Mouse (Mus musculus): ENCODE results near the gene Ccdc150.
A peak's percentile ranks its signal among the peaks of the same experiment; 100 is the strongest.

Ccdc150 gene

DNA sequence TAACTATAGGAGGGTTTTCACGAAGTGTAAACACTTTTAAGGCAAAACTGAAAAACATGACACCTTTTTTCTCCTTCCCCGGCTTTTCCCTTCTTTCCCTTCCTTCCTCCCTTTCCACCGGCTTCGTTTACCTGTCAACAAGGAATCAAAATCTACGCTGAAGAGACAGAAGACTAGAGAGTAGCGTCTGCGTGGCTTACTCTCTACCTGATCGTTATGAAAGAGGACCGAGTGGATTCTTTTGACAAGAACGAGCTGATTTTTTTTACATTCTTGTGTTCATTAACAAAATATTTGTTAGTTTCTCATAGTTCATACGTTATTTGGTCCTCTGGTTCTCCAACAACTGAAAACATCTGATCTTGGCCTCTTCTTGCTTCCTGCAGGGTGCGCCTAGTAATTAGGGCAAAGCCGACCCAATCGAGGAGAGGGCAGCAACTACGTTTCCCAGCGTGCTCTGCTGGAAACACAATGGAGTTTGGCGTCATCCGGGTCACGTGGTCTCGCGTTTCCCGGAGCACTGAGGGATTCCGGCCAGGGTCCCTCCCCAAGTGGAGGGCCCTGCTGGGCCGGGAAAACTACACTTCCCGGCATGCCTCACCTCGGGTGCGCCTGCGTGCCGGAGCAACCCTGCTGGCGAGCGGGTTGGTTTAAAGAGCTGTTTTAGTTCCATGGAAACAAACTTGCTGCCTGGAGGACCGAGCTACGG lies at the start of gene Ccdc150:
Gene Ccdc150 (plus strand): TSS at position 526 of the 709 bp plus-strand sequence.
- DNase-seq = peak; percentile 98

DNA sequence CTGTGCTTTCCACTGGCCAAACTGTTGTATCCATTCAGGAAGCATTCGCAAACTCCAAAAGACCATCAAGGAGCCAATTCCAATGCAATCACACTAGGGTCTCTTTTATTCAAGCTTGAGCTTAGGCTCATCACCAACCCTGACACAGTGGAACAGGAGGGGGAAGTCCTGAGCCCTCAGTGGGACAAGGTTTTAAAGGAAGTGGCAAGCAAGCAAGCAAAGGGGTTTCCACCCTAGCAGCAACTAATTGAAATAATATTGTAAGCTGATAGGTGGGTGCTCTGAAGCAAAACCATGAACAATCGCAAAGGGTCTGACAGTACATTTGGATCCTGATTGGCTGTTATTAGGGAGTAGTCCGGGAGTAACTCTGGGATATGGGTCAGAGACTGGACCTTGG lies 30.2 kb upstream of the Ccdc150 start:
- no peak for DNase-seq

DNA sequence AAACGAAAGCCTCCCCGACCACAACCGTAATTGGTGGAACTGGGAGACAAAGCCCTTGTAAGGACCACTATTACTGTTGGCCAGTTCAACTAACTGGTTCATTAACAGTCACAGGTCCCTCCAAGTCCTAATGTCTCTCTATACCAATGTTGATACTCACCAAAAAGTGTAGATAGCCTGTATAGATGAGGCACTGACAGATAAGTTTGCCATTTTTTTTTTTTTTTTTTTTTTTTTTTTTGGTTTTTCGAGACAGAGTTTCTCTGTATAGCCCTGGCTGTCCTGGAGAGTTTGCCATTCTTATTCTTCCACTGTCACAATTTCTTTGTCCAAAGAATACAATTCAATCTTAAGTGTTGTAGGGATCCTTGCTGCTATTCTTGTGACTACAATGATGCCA lies 7.8 kb upstream of the Ccdc150 start:
- no peak for DNase-seq

GRCm38 (mm10) chr1:54275552-54275951 lies 25.1 kb downstream of the Ccdc150 start:
- DNase-seq = no peak

DNA sequence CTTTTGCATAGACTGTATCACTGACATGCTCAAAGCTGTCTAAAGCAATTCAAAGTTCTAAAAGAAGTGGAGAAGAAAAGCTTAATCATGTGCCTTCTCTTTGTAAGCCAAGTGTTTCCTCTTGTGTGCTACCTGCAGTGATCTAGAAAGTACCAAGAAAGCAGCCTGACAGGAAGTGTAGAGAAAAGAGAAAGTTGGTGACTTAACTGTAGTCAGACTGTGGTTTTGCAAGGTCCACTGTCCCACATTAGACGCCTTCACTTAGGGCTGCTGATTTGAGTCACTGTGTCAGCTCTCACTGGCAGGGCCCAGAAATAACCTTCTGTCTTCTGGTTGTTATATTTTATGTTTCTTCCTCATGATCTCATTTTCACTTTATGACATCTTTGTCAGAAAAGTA lies 29.1 kb downstream of the Ccdc150 start:
- DNase-seq = no peak

DNA sequence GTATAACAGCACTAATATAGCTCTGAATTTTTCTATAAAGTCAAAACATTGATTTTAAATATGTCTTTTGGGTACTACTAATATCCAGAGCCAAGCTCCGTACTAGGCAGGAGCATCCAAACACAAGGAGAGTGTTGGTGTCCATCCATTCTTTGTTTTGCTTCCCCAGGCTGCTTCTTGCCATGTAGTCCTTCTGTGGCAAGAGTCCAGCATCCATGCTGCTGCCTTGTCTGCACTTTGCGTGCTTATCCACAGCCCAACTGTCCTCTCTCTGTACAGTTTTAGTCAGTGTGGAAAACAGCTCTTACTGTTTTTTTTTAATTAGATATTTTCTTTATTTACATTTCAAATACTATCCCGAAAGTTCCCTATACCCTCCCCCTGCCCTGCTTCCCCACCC lies 30.2 kb downstream of the Ccdc150 start:
- DNase-seq = no peak

GRCm38 (mm10) chr1:54306404-54306803 lies 55.9 kb downstream of the Ccdc150 start:
- peak; percentile 75 for DNase-seq

- no peak for DNase-seq
Observed at GRCm38 (mm10) chr1:54326647-54327046, 76.2 kb downstream of the Ccdc150 start.

DNA sequence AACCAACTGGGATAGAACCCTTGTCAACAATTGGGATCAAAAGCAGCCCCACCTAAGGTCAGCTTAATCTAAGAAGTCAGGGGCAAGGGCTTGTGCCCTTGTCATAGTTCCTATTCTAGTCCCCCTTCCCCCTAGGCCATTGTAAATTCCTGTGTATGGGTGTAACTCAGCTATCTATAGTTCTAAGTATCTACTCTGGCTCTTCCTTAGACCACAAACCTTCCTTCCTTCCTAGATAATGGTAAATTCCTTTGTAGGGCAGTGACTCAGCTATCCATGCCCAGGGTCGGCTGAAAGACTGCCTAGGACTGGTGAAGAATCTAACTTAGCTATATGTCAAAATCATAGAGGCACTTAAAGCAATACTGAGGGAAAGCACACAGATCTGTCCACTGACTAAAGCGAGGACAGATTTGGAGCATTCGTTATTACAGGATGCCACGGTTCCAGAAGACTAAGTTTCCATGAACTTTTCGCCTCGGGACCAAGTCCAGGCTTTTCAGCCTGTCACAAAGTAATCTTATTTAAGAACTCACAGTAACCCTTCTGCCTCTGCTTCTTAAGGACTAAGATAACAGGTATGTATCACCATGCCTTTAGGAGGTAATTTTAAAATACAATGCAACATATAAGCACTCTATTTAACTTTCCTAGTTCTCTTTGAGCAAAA lies 77.5 kb downstream of the Ccdc150 start:
- DNase-seq = peak; percentile 56

DNA sequence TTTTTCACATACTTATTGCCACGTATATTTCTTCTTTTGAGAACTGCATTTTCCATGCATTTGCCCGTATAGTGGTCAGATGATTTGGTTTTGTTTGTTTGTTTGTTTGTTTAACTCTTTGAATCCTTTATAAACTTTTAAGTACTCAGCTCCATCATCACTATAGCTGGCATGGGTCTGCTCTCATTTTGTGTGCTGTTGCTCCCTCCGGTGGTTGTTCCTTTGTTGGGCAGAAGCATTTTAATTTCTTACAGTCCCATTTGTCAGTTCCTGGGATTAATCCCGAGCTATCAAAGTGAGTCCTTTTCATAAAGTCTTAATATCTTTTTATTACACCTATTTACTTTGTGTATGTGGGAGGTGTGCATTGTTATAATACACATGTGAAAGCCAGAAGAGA lies 82.5 kb downstream of the Ccdc150 start:
- peak; percentile 60 for DNase-seq

GRCm38 (mm10) chr1:54354786-54355185 lies 104.3 kb downstream of the Ccdc150 start:
- DNase-seq = peak; percentile 73

GRCm38 (mm10) chr1:54355485-54355884 lies 105.0 kb downstream of the Ccdc150 start:
- no peak for DNase-seq

DNA sequence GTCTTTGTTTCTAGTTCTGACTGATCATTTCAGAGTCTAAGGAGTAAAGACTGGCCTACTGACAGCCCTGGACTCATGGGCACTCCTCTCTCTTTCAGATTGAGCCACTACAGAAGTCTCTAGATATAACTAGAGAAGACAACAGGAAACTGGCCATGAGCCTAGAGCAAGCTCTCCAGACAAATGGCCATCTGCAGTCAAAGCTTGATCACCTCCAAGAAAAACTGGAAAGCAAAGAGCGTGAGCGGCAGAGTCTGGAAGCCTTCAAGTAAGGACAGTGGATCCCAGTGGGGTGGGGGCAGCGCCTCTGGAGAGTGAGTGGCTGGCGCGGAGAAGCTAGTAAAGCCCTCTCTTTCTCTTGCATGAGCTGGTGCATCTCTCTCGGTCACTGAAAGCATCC lies 106.1 kb downstream of the Ccdc150 start:
- DNase-seq = no peak

DNA sequence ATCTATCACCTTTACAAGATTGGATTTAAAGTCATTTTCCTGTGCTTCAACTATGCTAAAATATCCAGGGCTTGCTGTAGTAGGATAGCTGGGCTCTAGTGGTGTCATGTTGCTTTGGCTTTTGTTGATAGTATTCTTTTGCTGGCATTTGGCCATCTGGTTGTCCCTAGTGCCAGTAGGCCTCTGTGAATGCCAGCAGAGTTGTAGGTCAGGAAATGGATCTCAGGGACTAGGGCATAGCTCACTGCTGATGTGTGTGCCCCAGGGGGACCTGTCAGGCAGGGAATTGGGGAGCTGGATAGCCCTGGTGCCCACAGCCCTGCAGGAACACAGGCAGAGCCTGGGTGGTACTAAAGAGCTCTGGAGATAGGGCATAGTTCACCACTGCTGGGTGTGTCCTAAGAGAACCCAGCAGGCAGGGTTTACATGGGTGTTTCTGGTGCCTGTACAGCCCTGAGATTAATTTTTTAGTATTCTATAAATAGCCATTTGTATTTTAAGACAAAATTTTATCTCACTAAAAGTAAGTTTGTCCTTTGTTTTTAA lies 127.1 kb downstream of the Ccdc150 start:
- DNase-seq = peak; percentile 16

DNA sequence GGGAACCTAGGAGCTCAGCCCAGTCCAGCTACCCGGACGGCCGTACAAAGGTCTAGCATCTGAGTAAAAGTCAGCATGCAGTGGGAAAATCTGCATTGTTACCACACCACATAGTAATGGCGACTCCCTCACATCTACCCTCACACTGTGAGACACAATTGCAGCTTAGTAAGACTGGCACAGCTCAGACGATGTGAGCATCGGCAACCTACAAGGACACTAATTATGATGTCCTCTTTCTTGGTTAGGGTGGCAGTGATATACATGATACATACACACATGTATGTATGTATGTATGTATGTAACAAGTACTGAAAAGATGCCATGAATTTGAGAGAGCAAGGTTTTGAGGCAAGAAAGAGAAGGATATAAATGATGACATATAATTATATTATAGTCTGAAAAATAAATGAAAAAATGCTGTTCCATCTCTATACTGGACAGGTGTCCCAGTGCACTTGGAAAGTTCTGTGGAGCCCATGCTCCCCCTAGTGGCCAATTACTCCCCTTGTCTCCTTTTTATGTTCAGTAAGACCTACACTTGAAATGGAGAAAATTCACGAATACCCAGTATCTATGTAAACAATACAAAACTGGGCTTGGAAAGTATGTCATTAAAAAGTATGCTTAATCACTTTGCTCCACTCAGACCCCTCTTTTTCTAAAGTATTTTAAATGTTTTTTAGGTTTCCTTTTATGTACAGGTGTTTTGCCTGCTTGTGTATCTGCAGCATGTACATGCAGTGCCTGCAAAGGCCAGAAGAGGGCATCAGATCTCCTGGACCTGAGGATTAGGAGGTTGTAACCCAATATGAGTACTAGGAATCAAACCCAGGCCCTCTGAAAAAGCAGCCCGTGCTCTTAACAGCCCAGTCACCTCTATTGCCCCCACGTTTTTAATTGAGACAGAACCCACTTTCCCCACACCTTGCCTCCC lies 130.8 kb downstream of the Ccdc150 start:
- DNase-seq = peak; percentile 76

GRCm38 (mm10) chr1:54384221-54384620 lies 133.7 kb downstream of the Ccdc150 start:
- no peak for DNase-seq

DNA sequence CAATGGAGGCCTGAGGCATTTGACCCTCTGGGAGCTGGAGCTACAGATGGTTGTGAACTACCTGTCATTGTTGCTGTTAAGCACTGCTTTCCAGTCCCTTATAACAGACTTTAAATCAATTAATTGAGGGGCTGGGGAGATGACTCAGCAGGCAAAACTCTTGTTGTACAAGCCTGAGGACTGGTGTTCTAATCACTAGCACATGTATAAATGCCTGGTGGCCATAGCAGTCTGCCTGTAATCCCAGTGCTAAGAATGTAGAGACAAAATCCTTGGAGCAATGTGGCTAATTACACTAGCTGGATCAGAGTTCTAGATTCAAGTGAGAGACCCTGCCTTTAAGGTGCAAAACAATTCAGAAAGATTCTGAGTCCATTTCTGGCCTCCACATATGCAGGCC lies 152.3 kb downstream of the Ccdc150 start:
- no peak for DNase-seq

Measured in kidney, adult 9 months (tissue).